Comparison of ENCODE assay signal across 20 mouse cellular contexts in genomic region chr9:72825511-72825910, GRCm38 (mm10). TPM values are rescaled to one million over a fixed set of nuclear protein-coding genes. Genes with fewer than 3 reads are reported as not detected.
A peak's percentile ranks its signal among the peaks of the same experiment; 100 is the strongest.
DNase-seq lines count a peak whose midpoint lies in the region; ATAC-seq lines count a peak whose summit lies in the region.
"Had no signal": no experiment of that assay in that cellular context is flagged by ENCODE, and none has a peak within 500 bp of the region (broad histone marks: within the 10 kb centered on the region; RNA-seq: fewer than 3 reads in every experiment).

No protein-coding gene starts in this region.

- WGBS in heart, embryonic 11.5 days (ENCODE audit: insufficient replicate concordance): 9% methylated on average over 4 of the region's 4 CpGs
- WGBS in midbrain, embryonic 10.5 days: 6% methylated on average over 4 of the region's 4 CpGs
- 11% methylated on average over 4 of the region's 4 CpGs for WGBS in midbrain, embryonic 14.5 days
- WGBS in embryonic facial prominence, embryonic 13.5 days: 21% methylated on average over 4 of the region's 4 CpGs

- H3K9me3 ChIP-seq in heart, embryonic 11.5 days (replicated peaks; ENCODE audit: control insufficient read depth, low read length): no peaks in the 10 kb centered on the region
- H3K9me3 ChIP-seq in midbrain, embryonic 10.5 days (replicated peaks): no peaks in the 10 kb centered on the region
- no peaks in the 10 kb centered on the region for H3K9me3 ChIP-seq in midbrain, embryonic 14.5 days (ENCODE audit: control insufficient read depth, low read length)
- no peaks in the 10 kb centered on the region for H3K9me3 ChIP-seq in embryonic facial prominence, embryonic 13.5 days
- H3K9me3 ChIP-seq: kidney, embryonic 15.5 days; limb, embryonic 15.5 days; megakaryocyte, embryonic 14.5 days had no signal

- H3K36me3 ChIP-seq in heart, embryonic 11.5 days (ENCODE audit: control insufficient read depth, insufficient read depth, low read length): no peaks in the 10 kb centered on the region
- H3K36me3 ChIP-seq in midbrain, embryonic 10.5 days: peaks cover 58% of the 10 kb centered on the region
- H3K36me3 ChIP-seq in midbrain, embryonic 14.5 days (ENCODE audit: control insufficient read depth, insufficient read depth, low read length): no peaks in the 10 kb centered on the region
- H3K36me3 ChIP-seq in embryonic facial prominence, embryonic 13.5 days: no peaks in the 10 kb centered on the region
- H3K36me3 ChIP-seq: kidney, embryonic 15.5 days; limb, embryonic 15.5 days had no signal

- no peak for DNase-seq in heart, adult 8-10 months (ENCODE audit: low spot score)
- DNase-seq in midbrain, embryonic 10.5 days (ENCODE audit: low spot score): peak; percentile 70
- no peak for DNase-seq in midbrain, embryonic 14.5 days
- no peak for DNase-seq in gastrocnemius, adult 18-20 months (ENCODE audit: low spot score)
- no peak for DNase-seq in layer of hippocampus, adult 9-10 months (ENCODE audit: low spot score)
- DNase-seq: adrenal gland, postnatal 10 days; cerebellum, adult 18-20 months; cerebellum, postnatal 14 days; gastrocnemius, postnatal 36 days; kidney, adult 11 months; kidney, postnatal 36 days; lung, embryonic 14.5 days; lung, postnatal 36 days; thymus, postnatal 14 days had no signal

- H3K4me2 ChIP-seq in heart, embryonic 11.5 days: no peak overlapping the region
- H3K4me2 ChIP-seq in midbrain, embryonic 14.5 days (ENCODE audit: low read length): no peak overlapping the region
- H3K4me2 ChIP-seq in embryonic facial prominence, embryonic 13.5 days: no peak overlapping the region
- H3K4me2 ChIP-seq: kidney, embryonic 15.5 days; limb, embryonic 15.5 days; lung, embryonic 14.5 days had no signal

- no peak overlapping the region for H3K4me3 ChIP-seq in heart, embryonic 11.5 days (ENCODE audit: low read depth, low read length)
- peak overlapping the region; percentile 20; the same call in 1 of the 2 replicates for H3K4me3 ChIP-seq in midbrain, embryonic 10.5 days
- H3K4me3 ChIP-seq in midbrain, embryonic 14.5 days (replicated peaks; ENCODE audit: low read depth, low read length): no peak overlapping the region
- no peak overlapping the region for H3K4me3 ChIP-seq in embryonic facial prominence, embryonic 13.5 days
- H3K4me3 ChIP-seq: kidney, embryonic 15.5 days; limb, embryonic 15.5 days; megakaryocyte, embryonic 14.5 days had no signal

- no peaks in the 10 kb centered on the region for H3K27me3 ChIP-seq in heart, embryonic 11.5 days (ENCODE audit: control insufficient read depth, insufficient read depth, low read length)
- no peaks in the 10 kb centered on the region for H3K27me3 ChIP-seq in midbrain, embryonic 10.5 days (ENCODE audit: low read depth, poor library complexity, severe bottlenecking)
- no peaks in the 10 kb centered on the region for H3K27me3 ChIP-seq in midbrain, embryonic 14.5 days (ENCODE audit: control insufficient read depth, insufficient read depth, low read length)
- no peaks in the 10 kb centered on the region for H3K27me3 ChIP-seq in embryonic facial prominence, embryonic 13.5 days
- H3K27me3 ChIP-seq: kidney, embryonic 15.5 days; limb, embryonic 15.5 days had no signal

- H3K27ac ChIP-seq in heart, embryonic 11.5 days (ENCODE audit: low read depth, low read length): 0 out of 2 replicates have a peak overlapping the region, but pooled peaks have one; percentile 46
- peak overlapping the region; percentile 46 for H3K27ac ChIP-seq in midbrain, embryonic 10.5 days (replicated peaks)
- no peak overlapping the region for H3K27ac ChIP-seq in midbrain, embryonic 14.5 days (replicated peaks; ENCODE audit: low read depth, low read length)
- H3K27ac ChIP-seq in embryonic facial prominence, embryonic 13.5 days: 0 out of 2 replicates have a peak overlapping the region, but pooled peaks have one; percentile 35
- H3K27ac ChIP-seq: kidney, embryonic 15.5 days; limb, embryonic 15.5 days; liver, embryonic 14.5 days had no signal

- H3K4me1 ChIP-seq in heart, embryonic 11.5 days (ENCODE audit: control insufficient read depth, insufficient read depth, low read length): peaks cover 21% of the 10 kb centered on the region
- H3K4me1 ChIP-seq in midbrain, embryonic 10.5 days: peaks cover 62% of the 10 kb centered on the region
- H3K4me1 ChIP-seq in midbrain, embryonic 14.5 days (ENCODE audit: control insufficient read depth, insufficient read depth, low read length): peaks cover 15% of the 10 kb centered on the region
- peaks cover 36% of the 10 kb centered on the region for H3K4me1 ChIP-seq in embryonic facial prominence, embryonic 13.5 days
- H3K4me1 ChIP-seq: megakaryocyte, embryonic 14.5 days had no signal

- no peak for ATAC-seq in heart, embryonic 11.5 days (replicated peaks; ENCODE audit: insufficient number of reproducible peaks, low FRiP score, low TSS enrichment)
- no peak for ATAC-seq in midbrain, embryonic 14.5 days (ENCODE audit: low FRiP score, low TSS enrichment)
- no peak for ATAC-seq in embryonic facial prominence, embryonic 13.5 days (ENCODE audit: insufficient number of reproducible peaks, insufficient read depth, low FRiP score, low TSS enrichment, low read depth)

- no peak overlapping the region; the same call in 1 of the 2 replicates for H3K9ac ChIP-seq in heart, embryonic 11.5 days (ENCODE audit: low read depth, low read length)
- H3K9ac ChIP-seq in midbrain, embryonic 14.5 days (replicated peaks; ENCODE audit: low read length): no peak overlapping the region
- no peak overlapping the region for H3K9ac ChIP-seq in embryonic facial prominence, embryonic 13.5 days
- H3K9ac ChIP-seq: kidney, embryonic 15.5 days; limb, embryonic 15.5 days; liver, embryonic 14.5 days; lung, embryonic 14.5 days had no signal

RNA-seq across cellular contexts. Expression of gene Prtg, which starts 18.8 kb away (rescaled TPM):
- polyA plus RNA-seq in heart, embryonic 11.5 days (2014; fragmentation: Nextera tagmentation; extraction: Ambion mirVana): 3.2 and 4.3 TPM in 2 replicates
- under 1 TPM in 3 of 4 experiments, not detected in 1; 0.06 to 0.17 (median 0.12) TPM for total RNA-seq in heart, adult 8-10 months (2022)
- 9.9 and 19.9 TPM in 2 replicates for polyA plus RNA-seq in midbrain, embryonic 10.5 days (2016; fragmentation: Nextera tagmentation; extraction: Ambion mirVana)
- polyA plus RNA-seq in midbrain, embryonic 14.5 days (2014; fragmentation: Nextera tagmentation; extraction: Ambion mirVana): 0.30 and 0.54 TPM in 2 replicates
- polyA plus RNA-seq in embryonic facial prominence, embryonic 13.5 days (2015; fragmentation: Nextera tagmentation; extraction: Ambion mirVana): 1.3 and 1.8 TPM in 2 replicates
- under 1 TPM; 0.02 to 0.07 TPM for total RNA-seq in gastrocnemius, adult 18-20 months (2021)
